Mouse (Mus musculus): ENCODE measurements around the gene Gm10309. TPM values are rescaled to one million over a fixed set of nuclear protein-coding genes. Genes with fewer than 3 reads are reported as not detected.

Gene Gm10309
- total and polyA plus RNA-seq, 2 experiments, result not detected

DNA sequence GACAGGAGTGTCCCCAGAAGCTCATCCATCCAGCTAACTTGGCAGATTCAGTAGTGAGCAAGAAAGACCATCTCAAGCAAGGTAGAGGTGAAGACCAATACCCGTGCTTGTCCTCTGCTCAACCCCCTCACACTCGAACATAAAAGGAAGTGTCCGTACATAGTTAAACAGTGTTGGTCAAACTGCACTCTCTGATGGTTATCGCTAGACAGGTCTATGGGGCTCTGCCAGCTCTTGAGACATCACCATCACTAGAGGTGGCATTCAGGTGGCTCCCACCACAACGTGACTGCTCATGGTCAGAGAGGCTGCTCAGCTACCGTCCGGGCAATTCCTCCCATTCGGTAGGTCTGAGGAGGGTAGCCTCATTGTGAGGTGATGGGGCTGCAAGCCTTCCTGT is 40.8 kb downstream of the Gm10309 start:
- no peaks in the 10 kb centered on the region; the same call in 1 of the 2 replicates for H3K79me2 ChIP-seq (ENCODE audit: control insufficient read depth, insufficient read depth, low read length)

DNA sequence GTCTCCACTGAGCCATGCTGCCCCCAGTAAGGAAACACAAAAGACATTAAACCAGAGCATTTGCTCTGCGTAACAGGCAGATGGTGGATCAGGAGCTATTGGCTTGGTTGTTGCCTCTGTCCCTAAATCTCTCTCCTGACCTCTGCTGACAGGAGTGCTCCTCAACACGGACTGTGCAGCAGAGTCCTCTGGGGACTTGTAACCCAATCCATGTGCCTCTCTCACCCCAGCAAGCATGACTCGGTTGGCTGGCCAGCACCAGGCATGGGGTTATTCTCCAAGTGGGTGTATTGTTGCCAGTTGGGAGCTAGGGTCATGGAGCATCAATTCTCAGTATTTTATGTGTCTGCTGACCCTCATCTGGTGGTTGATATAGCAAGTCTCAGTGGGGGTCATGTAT is 41.7 kb downstream of the Gm10309 start:
- peak overlapping the region; percentile 92 for H3K27ac ChIP-seq (replicated peaks; ENCODE audit: insufficient read depth, low read depth, low read length)
- no peaks in the 10 kb centered on the region; the same call in 1 of the 2 replicates for H3K79me2 ChIP-seq (ENCODE audit: control insufficient read depth, insufficient read depth, low read length)
- H3K4me3 ChIP-seq (ENCODE audit: insufficient read depth, low read depth, low read length), result no peak overlapping the region
- H3K36me3 ChIP-seq (ENCODE audit: control insufficient read depth, insufficient read depth, low read length), result no peaks in the 10 kb centered on the region
- TF ChIP-seq CTCF (IDR thresholded peaks at IDR 0.05; ENCODE audit: low read depth, low read length) (peak; percentile 23; the same call in 1 of the 2 replicates), POLR2A (IDR thresholded peaks at IDR 0.05; ENCODE audit: extremely low read depth, insufficient read depth, low read length) (no peak)
- peaks cover 25% of the 10 kb centered on the region for H3K4me1 ChIP-seq (ENCODE audit: control insufficient read depth, insufficient read depth, low read length)
- no peak overlapping the region for H3K9ac ChIP-seq (ENCODE audit: low read depth, low read length)
- DNase-seq (ENCODE audit: extremely low read depth, low read depth, low spot score), result no peak
- WGBS, result 37% methylated on average over 3 of the region's 3 CpGs
- no peaks in the 10 kb centered on the region for H3K27me3 ChIP-seq (ENCODE audit: control insufficient read depth, insufficient read depth, low read length)

More for the DNA sequence above, 40.8 kb downstream of the Gm10309 start:
- H3K4me3 ChIP-seq (ENCODE audit: insufficient read depth, low read depth, low read length), result no peak overlapping the region
- DNase-seq (ENCODE audit: extremely low read depth, low read depth, low spot score), result peak; percentile 92
- no peaks in the 10 kb centered on the region for H3K36me3 ChIP-seq (ENCODE audit: control insufficient read depth, insufficient read depth, low read length)
- WGBS, result 23% methylated on average over 8 of the region's 8 CpGs
- TF ChIP-seq POLR2A (IDR thresholded peaks at IDR 0.05; ENCODE audit: extremely low read depth, insufficient read depth, low read length) (no peak), CTCF (IDR thresholded peaks at IDR 0.05; ENCODE audit: low read depth, low read length) (no peak)
- H3K4me1 ChIP-seq (ENCODE audit: control insufficient read depth, insufficient read depth, low read length), result peaks cover 24% of the 10 kb centered on the region
- peak overlapping the region; percentile 92 for H3K27ac ChIP-seq (replicated peaks; ENCODE audit: insufficient read depth, low read depth, low read length)
- peak overlapping the region; percentile 22; the same call in 1 of the 2 replicates for H3K9ac ChIP-seq (ENCODE audit: low read depth, low read length)
- H3K27me3 ChIP-seq (ENCODE audit: control insufficient read depth, insufficient read depth, low read length), result no peaks in the 10 kb centered on the region

DNA sequence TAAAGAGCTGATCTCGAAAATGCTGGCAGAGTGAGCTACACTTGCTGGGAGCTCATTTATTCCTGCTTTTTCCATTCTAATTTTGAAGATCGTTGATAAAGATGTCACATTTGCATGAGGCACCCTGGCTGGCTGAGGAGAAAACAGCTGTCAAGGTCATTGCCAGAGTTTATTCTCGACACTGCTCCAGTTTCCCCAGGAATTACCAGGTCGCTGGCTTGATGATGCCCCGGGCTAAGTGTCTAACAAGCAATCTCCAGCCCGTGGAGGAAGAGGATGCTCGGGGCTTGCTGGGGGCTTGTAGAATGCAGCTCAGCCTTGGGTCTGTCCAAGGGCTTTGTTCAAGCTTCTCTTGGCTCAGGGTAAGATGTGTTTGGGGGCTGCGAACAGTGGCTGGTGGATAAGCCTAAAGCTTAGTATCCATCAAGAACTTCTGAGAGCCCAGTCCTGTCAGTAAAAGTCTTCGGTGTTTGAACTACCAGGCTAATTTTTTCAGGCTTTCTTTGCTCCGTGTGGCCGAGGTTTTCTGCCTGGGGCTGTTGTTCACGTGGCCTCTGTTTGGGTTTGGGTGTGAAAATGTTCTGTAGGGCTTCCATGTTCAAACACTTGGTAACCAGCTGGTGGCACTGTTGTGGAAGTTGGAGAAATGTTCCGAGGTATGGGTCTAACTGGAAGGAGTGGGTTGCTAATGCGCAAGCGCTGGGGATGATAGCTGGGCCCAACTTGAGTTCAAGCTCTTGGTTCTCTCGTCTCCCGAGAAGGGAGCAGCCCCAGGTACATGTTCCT is 44.2 kb downstream of the Gm10309 start:
- peaks cover 29% of the 10 kb centered on the region for H3K4me1 ChIP-seq (ENCODE audit: control insufficient read depth, insufficient read depth, low read length)
- DNase-seq (ENCODE audit: extremely low read depth, low read depth, low spot score), result peak; percentile 57
- H3K9ac ChIP-seq (ENCODE audit: low read depth, low read length), result no peak overlapping the region
- TF ChIP-seq CTCF (IDR thresholded peaks at IDR 0.05; ENCODE audit: low read depth, low read length) (no peak), POLR2A (IDR thresholded peaks at IDR 0.05; ENCODE audit: extremely low read depth, insufficient read depth, low read length) (no peak)
- H3K79me2 ChIP-seq (ENCODE audit: control insufficient read depth, insufficient read depth, low read length), result no peaks in the 10 kb centered on the region; the same call in 1 of the 2 replicates
- WGBS, result 75% methylated on average over 17 of the region's 17 CpGs
- no peaks in the 10 kb centered on the region for H3K27me3 ChIP-seq (ENCODE audit: control insufficient read depth, insufficient read depth, low read length)
- H3K27ac ChIP-seq (replicated peaks; ENCODE audit: insufficient read depth, low read depth, low read length), result no peak overlapping the region
- no peak overlapping the region for H3K4me3 ChIP-seq (ENCODE audit: insufficient read depth, low read depth, low read length)
- no peaks in the 10 kb centered on the region for H3K36me3 ChIP-seq (ENCODE audit: control insufficient read depth, insufficient read depth, low read length)

DNA sequence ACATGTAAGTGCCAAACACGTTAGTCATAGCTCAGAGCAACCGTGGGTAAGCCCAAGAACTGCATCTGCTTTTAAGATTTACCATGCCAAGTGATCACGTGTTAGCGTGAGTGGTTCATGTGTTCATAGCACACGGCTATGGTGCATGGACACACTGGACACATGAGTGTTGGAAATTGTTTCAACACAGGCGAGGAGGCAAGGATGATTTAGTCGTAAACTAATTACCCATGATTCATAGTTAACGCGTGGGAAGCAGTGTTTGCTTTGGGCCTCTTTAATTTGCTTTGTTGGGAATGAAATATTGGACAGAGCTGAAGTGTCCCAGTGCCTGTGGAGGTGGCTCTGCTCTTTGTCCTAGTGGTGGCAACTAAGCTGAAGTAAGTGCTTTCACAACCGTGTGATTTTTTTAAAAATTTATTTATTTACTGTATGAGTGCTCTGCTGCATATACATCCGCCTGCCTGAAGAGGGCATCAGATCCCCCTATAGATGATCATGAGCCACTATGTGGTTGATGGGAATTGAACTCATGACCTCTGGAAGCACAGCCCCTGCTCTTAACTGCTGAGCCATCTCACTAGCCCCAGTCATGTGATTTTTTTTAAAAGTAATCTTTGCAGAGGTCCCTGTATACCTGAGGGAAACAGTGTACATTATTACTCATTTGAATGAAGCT is 46.6 kb downstream of the Gm10309 start:
- H3K27me3 ChIP-seq (ENCODE audit: control insufficient read depth, insufficient read depth, low read length), result no peaks in the 10 kb centered on the region
- H3K36me3 ChIP-seq (ENCODE audit: control insufficient read depth, insufficient read depth, low read length), result no peaks in the 10 kb centered on the region
- peaks cover 13% of the 10 kb centered on the region for H3K4me1 ChIP-seq (ENCODE audit: control insufficient read depth, insufficient read depth, low read length)
- no peak for TF ChIP-seq POLR2A (IDR thresholded peaks at IDR 0.05; ENCODE audit: extremely low read depth, insufficient read depth, low read length)
- TF ChIP-seq CTCF (IDR thresholded peaks at IDR 0.05; ENCODE audit: low read depth, low read length), result no peak
- no peak overlapping the region for H3K4me3 ChIP-seq (ENCODE audit: insufficient read depth, low read depth, low read length)
- WGBS, result 36% methylated on average over 11 of the region's 11 CpGs
- peak overlapping the region; percentile 39 for H3K27ac ChIP-seq (replicated peaks; ENCODE audit: insufficient read depth, low read depth, low read length)
- peak; percentile 79 for DNase-seq (ENCODE audit: extremely low read depth, low read depth, low spot score)
- no peak overlapping the region for H3K9ac ChIP-seq (ENCODE audit: low read depth, low read length)
- H3K79me2 ChIP-seq (ENCODE audit: control insufficient read depth, insufficient read depth, low read length), result no peaks in the 10 kb centered on the region; the same call in 1 of the 2 replicates

DNA sequence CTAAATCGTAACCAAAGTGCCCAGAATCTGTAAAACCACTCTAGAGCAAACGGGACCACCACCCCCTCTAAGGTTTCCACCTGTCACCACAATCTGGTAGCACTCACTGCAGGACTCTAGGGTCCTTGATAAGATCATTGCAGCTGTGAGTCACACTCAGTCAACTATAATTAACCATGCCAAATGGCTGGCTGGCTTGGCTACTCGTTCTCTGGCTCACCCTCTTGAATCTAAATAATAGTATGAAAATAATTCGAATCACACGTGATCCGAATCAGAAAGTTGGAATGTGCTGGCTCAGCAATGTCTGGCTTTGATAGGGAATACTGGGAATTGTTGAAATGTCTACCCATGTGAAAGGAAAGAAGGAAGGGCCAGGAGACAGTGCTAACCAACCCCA is 48.5 kb downstream of the Gm10309 start:
- 81% methylated on average over 6 of the region's 6 CpGs for WGBS
- no peaks in the 10 kb centered on the region for H3K36me3 ChIP-seq (ENCODE audit: control insufficient read depth, insufficient read depth, low read length)
- no peak overlapping the region for H3K9ac ChIP-seq (ENCODE audit: low read depth, low read length)
- H3K79me2 ChIP-seq (ENCODE audit: control insufficient read depth, insufficient read depth, low read length), result no peaks in the 10 kb centered on the region; the same call in 1 of the 2 replicates
- H3K4me3 ChIP-seq (ENCODE audit: insufficient read depth, low read depth, low read length), result no peak overlapping the region
- H3K27ac ChIP-seq (replicated peaks; ENCODE audit: insufficient read depth, low read depth, low read length), result no peak overlapping the region
- H3K4me1 ChIP-seq (ENCODE audit: control insufficient read depth, insufficient read depth, low read length), result peaks cover 5% of the 10 kb centered on the region; the same call in 1 of the 2 replicates
- TF ChIP-seq POLR2A (IDR thresholded peaks at IDR 0.05; ENCODE audit: extremely low read depth, insufficient read depth, low read length) (no peak), CTCF (IDR thresholded peaks at IDR 0.05; ENCODE audit: low read depth, low read length) (no peak)
- no peak for DNase-seq (ENCODE audit: extremely low read depth, low read depth, low spot score)
- no peaks in the 10 kb centered on the region for H3K27me3 ChIP-seq (ENCODE audit: control insufficient read depth, insufficient read depth, low read length)

Measured in liver, adult 2 months (tissue).